Mouse (Mus musculus) lung, adult 2 months (tissue): ENCODE measurements around the gene Crlf3.

Experiments
- CTCF ChIP-seq: fragments of 200-500 bp; IDR thresholded peaks from 2 replicates; pipeline ENCODE4 v1.5.1; 2011; ENCODE audit warnings: mild to moderate bottlenecking, low read length, control low read depth; ENCODE audit not compliant: insufficient read depth
- POLR2A ChIP-seq: fragments of 200-500 bp; IDR thresholded peaks from 2 replicates; pipeline ENCODE4 v1.6.1; 2011; ENCODE audit warnings: low read depth, mild to moderate bottlenecking, control low read depth, low read length, borderline replicate concordance; ENCODE audit errors: extremely low read depth

GRCm38 (mm10) chr11:80043419-80043817, 37.4 kb downstream of the Crlf3 start:
- TF ChIP-seq CTCF (no peak), POLR2A (no peak)
